Mouse (Mus musculus): ENCODE measurements around the gene Arid5a.

GRCm38 (mm10) chr1:36280938-36281337, 26.6 kb upstream of the Arid5a start:
- TF ChIP-seq CTCF (IDR thresholded peaks at IDR 0.05; ENCODE audit: low read depth, low read length) (no peak), POLR2A (IDR thresholded peaks at IDR 0.05; ENCODE audit: insufficient read depth, low read length) (no peak)

Measured in ES-Bruce4 (cell line).